Mouse (Mus musculus) kidney, embryonic 15.5 days (tissue): Measurements from ENCODE around the gene Vmn1r214. TPM values are rescaled to one million over a fixed set of nuclear protein-coding genes. Genes with fewer than 3 reads are reported as not detected.

ENCODE experiments used
- ATAC-seq: fragments of 200-750 bp; cut with Nextera tagmentation; replicated peaks from 2 replicates; pipeline ENCODE4 v1.8.0; 2017; ENCODE audit warnings: moderate TSS enrichment; ENCODE audit not compliant: low FRiP score
- H3K27ac ChIP-seq: fragments of 300-500 bp; sonication (generic); 2 replicates; pipeline ENCODE4 v1.5.1; 2015; ENCODE audit warnings: mild to moderate bottlenecking, inconsistent platforms
- H3K27me3 ChIP-seq: fragments of 300-500 bp; sonication (generic); 2 replicates; pipeline ENCODE4 v1.6.1; 2015; ENCODE audit warnings: inconsistent platforms
- H3K36me3 ChIP-seq: fragments of 300-500 bp; sonication (generic); 2 replicates; pipeline ENCODE4 v1.6.1; 2015; ENCODE audit warnings: inconsistent platforms
- H3K4me1 ChIP-seq: fragments of 300-500 bp; sonication (generic); 2 replicates; pipeline ENCODE4 v1.6.1; 2015; ENCODE audit warnings: inconsistent platforms
- H3K4me2 ChIP-seq: fragments of 300-500 bp; sonication (generic); 2 replicates; pipeline ENCODE4 v1.6.1; 2015; ENCODE audit warnings: moderate library complexity, mild to moderate bottlenecking, inconsistent platforms
- H3K4me3 ChIP-seq: fragments of 300-500 bp; sonication (generic); replicated peaks from 2 replicates; pipeline ENCODE4 v1.5.1; 2015; ENCODE audit warnings: mild to moderate bottlenecking, inconsistent platforms
- H3K9ac ChIP-seq: fragments of 300-500 bp; sonication (generic); 2 replicates; pipeline ENCODE4 v1.6.1; 2015; ENCODE audit warnings: mild to moderate bottlenecking, inconsistent platforms
- H3K9me3 ChIP-seq: fragments of 300-500 bp; sonication (generic); replicated peaks from 2 replicates; pipeline ENCODE4 v1.6.1; 2016; ENCODE audit warnings: inconsistent platforms
- WGBS: fragments of 180-500 bp; shearing (Covaris S2); methylation state at CpG from one replicate; pipeline ENCODE4 v1.1.7; 2015; ENCODE audit warnings: mixed read lengths; 5-methylcytosine and 5-hydroxymethylcytosine counted together
- polyA plus RNA-seq: library from polyadenylated mRNA; unstranded; fragments of >200 nt; fragmentation: Nextera tagmentation; extraction: Ambion mirVana; gene quantifications from 2 replicates; pipeline ENCODE4 v1.2.1, GENCODE M21; 2015

The Vmn1r214 gene
- not detected in 2 replicates for polyA plus RNA-seq

DNA sequence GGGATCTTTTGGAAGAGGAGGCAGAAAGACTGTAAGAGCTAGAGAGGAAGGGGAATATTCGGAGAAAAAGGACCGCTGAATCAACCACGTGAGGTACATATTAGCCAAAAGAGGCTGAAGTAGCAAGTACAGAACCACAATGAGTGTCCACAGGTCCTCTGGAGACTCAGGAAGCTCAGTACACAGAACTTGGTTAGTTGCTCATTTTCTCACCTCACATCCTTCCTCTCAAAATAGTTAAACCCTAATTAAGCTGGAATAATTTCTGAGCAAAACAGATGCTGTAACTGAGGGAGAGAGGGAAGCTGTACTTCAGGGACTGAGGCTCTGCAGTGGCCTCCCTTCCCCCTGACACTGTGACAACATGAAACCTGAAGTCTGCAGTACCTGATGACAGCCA is at the start of gene Vmn1r214:
Vmn1r214 (plus strand) TSS at position 301 of the 400 bp plus-strand sequence.
- H3K4me3 ChIP-seq, result no peak within 1 kb of the TSS
- ATAC-seq, result no peak
- no peak within 1 kb of the TSS for H3K4me2 ChIP-seq
- no peaks in the 10 kb centered on the region for H3K36me3 ChIP-seq
- 81% methylated on average over 3 of the region's 3 CpGs for WGBS
- no peaks in the 10 kb centered on the region for H3K4me1 ChIP-seq
- H3K27ac ChIP-seq, result no peak within 1 kb of the TSS
- no peaks in the 10 kb centered on the region for H3K9me3 ChIP-seq
- no peaks in the 10 kb centered on the region for H3K27me3 ChIP-seq
- no peak within 1 kb of the TSS for H3K9ac ChIP-seq

- Histone ChIP-seq H3K27me3 (no peaks in the 10 kb centered on the region), H3K36me3 (no peaks in the 10 kb centered on the region), H3K27ac (no peak overlapping the region), H3K4me1 (no peaks in the 10 kb centered on the region), H3K4me2 (no peak overlapping the region), H3K4me3 (no peak overlapping the region), H3K9ac (no peak overlapping the region), H3K9me3 (no peaks in the 10 kb centered on the region)
- 82% methylated on average over 11 of the region's 11 CpGs for WGBS
- ATAC-seq, result no peak
Measured at GRCm38 (mm10) chr13:22990214-22990891, 39.9 kb upstream of the Vmn1r214 start.

DNA sequence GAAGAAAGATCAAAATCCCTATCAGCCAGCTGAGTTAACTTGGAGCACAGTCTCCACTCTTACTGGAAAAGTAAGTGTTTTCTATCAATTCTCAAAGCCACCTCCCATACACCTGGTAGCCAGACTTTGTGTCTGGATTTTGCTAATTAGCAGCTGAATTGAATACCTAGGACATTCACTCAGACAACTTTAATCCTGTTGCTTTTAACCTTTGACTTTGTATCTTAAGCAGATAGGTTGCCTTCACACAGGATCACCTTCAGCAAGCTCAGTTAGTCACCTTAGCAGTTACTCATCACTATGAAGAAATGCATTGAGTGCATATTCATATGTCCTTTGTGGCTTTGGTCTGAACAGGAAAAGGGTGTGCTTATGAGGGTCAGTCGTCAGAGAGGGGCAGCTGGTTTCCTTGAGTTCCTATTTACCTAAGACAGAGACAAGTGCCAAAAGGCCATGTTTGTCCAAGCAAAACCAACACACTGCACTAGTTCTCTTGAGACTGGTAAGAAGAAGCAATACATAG is 38.0 kb upstream of the Vmn1r214 start:
- Histone ChIP-seq H3K4me3 (no peak overlapping the region), H3K27me3 (no peaks in the 10 kb centered on the region), H3K36me3 (no peaks in the 10 kb centered on the region), H3K9ac (no peak overlapping the region), H3K27ac (no peak overlapping the region), H3K4me1 (no peaks in the 10 kb centered on the region), H3K9me3 (no peaks in the 10 kb centered on the region), H3K4me2 (no peak overlapping the region)
- no peak for ATAC-seq
- WGBS, result 18% methylated on average over 1 of the region's 1 CpGs

DNA sequence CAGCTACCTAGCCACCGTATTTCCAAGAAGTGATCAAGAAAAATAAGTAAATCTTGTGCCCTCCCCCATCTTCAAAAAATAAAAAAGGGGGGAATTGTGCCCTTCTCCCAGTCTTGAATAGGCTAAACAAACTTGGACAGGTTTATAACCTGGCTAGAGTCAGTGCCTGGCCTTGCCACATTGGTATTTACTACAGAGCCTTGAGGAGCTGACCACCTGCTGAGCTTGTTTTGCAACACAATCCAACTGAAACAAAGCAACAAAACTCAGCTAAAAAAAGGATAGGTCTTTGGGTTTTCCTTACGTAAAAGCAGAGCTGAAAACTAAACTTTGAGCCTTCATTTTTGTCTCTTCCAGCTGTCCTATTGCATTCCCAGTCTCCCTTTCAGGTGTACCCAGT is 37.5 kb upstream of the Vmn1r214 start:
- no peak overlapping the region for H3K27ac ChIP-seq
- H3K4me1 ChIP-seq, result no peaks in the 10 kb centered on the region
- WGBS, result 23% methylated on average over 2 of the region's 2 CpGs
- H3K9ac ChIP-seq, result no peak overlapping the region
- no peak overlapping the region for H3K4me3 ChIP-seq
- no peak overlapping the region for H3K4me2 ChIP-seq
- H3K36me3 ChIP-seq, result no peaks in the 10 kb centered on the region
- ATAC-seq, result no peak
- H3K9me3 ChIP-seq, result 0 out of 2 replicates have a peak, but pooled peaks cover 2% of the 10 kb centered on the region
- no peaks in the 10 kb centered on the region for H3K27me3 ChIP-seq

DNA sequence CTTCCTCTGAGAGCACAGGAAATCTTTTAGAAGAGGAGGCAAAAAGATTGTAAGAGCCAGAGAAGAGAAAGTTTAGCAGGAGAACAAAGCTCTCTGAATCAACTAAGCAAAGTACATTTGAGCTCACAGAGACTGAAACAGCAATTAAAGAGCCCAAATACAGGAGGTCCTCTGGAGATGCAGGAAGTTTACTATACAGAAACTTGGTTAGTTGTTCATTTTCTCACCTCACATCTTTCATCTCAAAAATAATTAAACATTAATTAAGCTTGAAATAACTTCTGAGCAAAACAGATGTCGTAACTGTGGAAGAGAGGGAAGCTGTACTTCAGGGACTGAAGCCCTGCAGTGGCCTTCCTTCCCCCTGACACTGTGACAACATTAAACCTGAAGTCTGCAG is 22.9 kb upstream of the Vmn1r214 start, which contains the start of gene Vmn1r213:
Vmn1r213 (plus strand) TSS at position 301 of the 400 bp plus-strand sequence.
- Histone ChIP-seq H3K27ac (no peak within 1 kb of the TSS), H3K9ac (no peak within 1 kb of the TSS), H3K4me1 (no peaks in the 10 kb centered on the region), H3K27me3 (no peaks in the 10 kb centered on the region), H3K4me2 (no peak within 1 kb of the TSS), H3K4me3 (no peak within 1 kb of the TSS), H3K9me3 (no peaks in the 10 kb centered on the region), H3K36me3 (no peaks in the 10 kb centered on the region)
- 82% methylated on average over 1 of the region's 1 CpGs for WGBS
- ATAC-seq, result no peak

DNA sequence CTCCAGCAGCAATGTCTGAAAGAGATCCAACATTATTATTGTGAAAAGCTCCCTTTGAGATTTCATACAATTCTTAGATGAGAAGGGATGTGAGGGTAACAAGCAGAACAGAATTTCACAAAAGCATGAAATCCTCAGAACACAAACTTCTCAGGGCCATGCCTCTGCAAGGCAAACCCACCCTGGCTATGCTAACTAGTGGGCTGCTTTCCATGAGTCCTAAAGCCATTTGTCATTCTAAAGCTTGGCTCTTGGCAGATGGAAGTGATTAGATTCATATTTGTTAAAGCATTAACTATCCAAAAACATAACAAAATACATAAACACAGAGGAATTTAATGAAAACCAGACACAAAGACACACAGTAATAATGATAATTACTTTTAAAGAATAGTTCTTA is 12.1 kb upstream of the Vmn1r214 start:
- no peaks in the 10 kb centered on the region for H3K36me3 ChIP-seq
- ATAC-seq, result no peak
- H3K4me1 ChIP-seq, result no peaks in the 10 kb centered on the region
- H3K27ac ChIP-seq, result no peak overlapping the region
- H3K4me3 ChIP-seq, result no peak overlapping the region
- H3K9ac ChIP-seq, result no peak overlapping the region
- H3K4me2 ChIP-seq, result no peak overlapping the region
- H3K27me3 ChIP-seq, result no peaks in the 10 kb centered on the region
- no peaks in the 10 kb centered on the region for H3K9me3 ChIP-seq

- Histone ChIP-seq H3K36me3 (no peaks in the 10 kb centered on the region), H3K4me2 (no peak overlapping the region), H3K4me3 (no peak overlapping the region), H3K27ac (no peak overlapping the region), H3K9ac (no peak overlapping the region), H3K27me3 (no peaks in the 10 kb centered on the region), H3K4me1 (no peaks in the 10 kb centered on the region), H3K9me3 (no peaks in the 10 kb centered on the region)
- no peak for ATAC-seq
Measured at GRCm38 (mm10) chr13:23024812-23025211, 5.4 kb upstream of the Vmn1r214 start.

DNA sequence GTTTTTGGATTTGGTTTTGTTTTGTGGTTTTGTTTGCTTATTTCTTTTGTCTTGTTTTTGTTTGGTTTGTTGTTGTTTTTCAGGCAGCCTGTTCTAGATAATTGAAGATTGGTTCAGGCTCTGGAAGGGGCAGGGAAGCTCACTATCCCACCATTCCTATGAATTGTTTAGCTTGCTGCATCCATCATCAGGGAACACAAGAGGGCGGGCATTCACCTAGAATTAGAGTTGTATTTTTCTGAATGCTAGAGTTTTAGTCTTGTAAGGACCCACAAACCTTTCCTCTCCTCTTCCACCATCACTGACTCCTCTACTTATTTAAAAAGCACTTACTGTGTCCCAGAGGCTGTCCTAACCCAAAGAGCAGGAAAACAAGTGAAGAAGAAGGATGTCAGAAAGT is 27.6 kb downstream of the Vmn1r214 start:
- Histone ChIP-seq H3K9ac (no peak overlapping the region), H3K4me3 (no peak overlapping the region), H3K9me3 (no peaks in the 10 kb centered on the region), H3K27me3 (no peaks in the 10 kb centered on the region), H3K4me1 (no peaks in the 10 kb centered on the region), H3K36me3 (no peaks in the 10 kb centered on the region), H3K27ac (no peak overlapping the region), H3K4me2 (no peak overlapping the region)
- 67% methylated on average over 1 of the region's 1 CpGs for WGBS
- ATAC-seq, result no peak

DNA sequence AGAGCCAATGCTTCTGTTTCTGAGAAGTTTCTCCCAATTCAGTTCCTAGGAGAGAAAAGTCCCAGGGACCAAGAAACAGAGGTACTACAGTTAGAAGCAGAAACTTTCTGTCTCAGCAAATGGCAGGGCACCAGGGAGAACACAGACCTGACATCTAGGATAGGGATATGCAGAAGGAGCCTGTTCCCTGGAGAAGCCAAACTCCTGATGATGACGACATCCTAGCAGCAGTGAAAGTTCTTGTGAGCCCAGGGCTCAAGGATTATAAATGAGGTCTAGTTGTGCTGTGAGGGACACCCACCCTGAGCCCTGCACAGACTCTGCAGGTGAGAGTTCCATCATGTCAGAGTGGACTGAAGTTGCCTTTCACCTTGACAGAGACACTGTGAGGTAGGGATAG is 37.5 kb downstream of the Vmn1r214 start, which contains the start of gene Vmn1r215:
Vmn1r215 (plus strand) TSS at position 301 of the 400 bp plus-strand sequence.
- H3K9ac ChIP-seq, result no peak within 1 kb of the TSS
- 76% methylated on average over 1 of the region's 1 CpGs for WGBS
- no peak for ATAC-seq
- no peaks in the 10 kb centered on the region for H3K9me3 ChIP-seq
- H3K27me3 ChIP-seq, result no peaks in the 10 kb centered on the region
- no peaks in the 10 kb centered on the region for H3K4me1 ChIP-seq
- no peak within 1 kb of the TSS for H3K4me3 ChIP-seq
- no peaks in the 10 kb centered on the region for H3K36me3 ChIP-seq
- H3K27ac ChIP-seq, result no peak within 1 kb of the TSS
- H3K4me2 ChIP-seq, result no peak within 1 kb of the TSS

DNA sequence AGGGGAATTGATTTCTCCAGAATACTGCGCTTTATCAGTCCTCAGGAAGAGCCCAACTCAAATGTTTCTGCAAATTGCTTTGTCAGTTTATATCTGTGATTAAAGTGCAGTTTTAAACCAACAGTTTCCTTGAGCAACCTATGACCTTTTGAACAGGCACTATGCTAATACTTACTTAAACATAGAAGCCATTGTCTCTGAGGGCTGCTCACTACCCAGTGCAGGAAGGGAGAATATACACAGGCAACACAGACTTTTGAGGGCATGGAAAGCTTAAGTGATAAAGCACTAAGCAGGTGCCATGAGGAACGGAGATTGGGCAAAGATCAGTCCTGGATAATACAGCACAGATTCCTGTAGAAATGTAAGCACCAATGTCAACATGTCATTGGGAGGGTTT is 39.1 kb downstream of the Vmn1r214 start:
- no peaks in the 10 kb centered on the region for H3K4me1 ChIP-seq
- 88% methylated on average over 2 of the region's 2 CpGs for WGBS

More for the DNA sequence above, 39.1 kb downstream of the Vmn1r214 start:
- H3K36me3 ChIP-seq, result no peaks in the 10 kb centered on the region
- H3K27me3 ChIP-seq, result no peaks in the 10 kb centered on the region
- no peaks in the 10 kb centered on the region for H3K9me3 ChIP-seq
- ATAC-seq, result no peak
- no peak overlapping the region for H3K27ac ChIP-seq
- H3K4me2 ChIP-seq, result no peak overlapping the region
- H3K4me3 ChIP-seq, result no peak overlapping the region
- H3K9ac ChIP-seq, result no peak overlapping the region
